Mouse (Mus musculus): ENCODE data around the gene Brca1.
"Not testable (repeated sequence)": the region's sequence is repeated elsewhere in the genome, so short reads cannot be mapped to it uniquely, and the experiment has no call there.

The Brca1 gene

GRCm38 (mm10) chr11:101544132-101544531 is 7.6 kb downstream of the Brca1 start:
- DNase-seq (ENCODE audit: low read depth in 1 of 2, low spot score in 2 of 2): no peak

GRCm38 (mm10) chr11:101543533-101543932 is 8.2 kb downstream of the Brca1 start:
- DNase-seq (ENCODE audit: low read depth in 1 of 2, low spot score in 2 of 2): peak in 1 of 2 experiments; percentile 14

DNA sequence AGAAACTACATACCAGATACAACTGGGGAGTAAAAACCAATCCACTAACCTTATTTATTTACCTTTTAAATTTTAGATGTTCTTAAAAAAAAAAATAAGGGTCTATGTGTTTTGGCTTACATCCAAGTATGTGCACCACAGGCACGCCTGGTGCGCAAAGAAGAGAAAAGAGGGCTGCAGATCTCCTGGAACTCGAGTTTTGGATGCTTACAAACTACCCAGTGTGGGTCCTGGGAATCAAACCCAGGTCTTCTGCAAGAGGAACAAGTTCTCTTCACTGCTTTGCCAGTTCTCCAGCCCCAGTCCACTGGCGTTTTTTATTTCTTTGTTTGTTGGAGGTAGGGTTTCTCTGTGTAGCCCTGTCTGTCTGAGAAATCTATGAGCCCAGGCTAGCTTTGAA is 25.1 kb downstream of the Brca1 start:
- no peak for DNase-seq (ENCODE audit: low read depth in 1 of 2, low spot score in 2 of 2)

DNA sequence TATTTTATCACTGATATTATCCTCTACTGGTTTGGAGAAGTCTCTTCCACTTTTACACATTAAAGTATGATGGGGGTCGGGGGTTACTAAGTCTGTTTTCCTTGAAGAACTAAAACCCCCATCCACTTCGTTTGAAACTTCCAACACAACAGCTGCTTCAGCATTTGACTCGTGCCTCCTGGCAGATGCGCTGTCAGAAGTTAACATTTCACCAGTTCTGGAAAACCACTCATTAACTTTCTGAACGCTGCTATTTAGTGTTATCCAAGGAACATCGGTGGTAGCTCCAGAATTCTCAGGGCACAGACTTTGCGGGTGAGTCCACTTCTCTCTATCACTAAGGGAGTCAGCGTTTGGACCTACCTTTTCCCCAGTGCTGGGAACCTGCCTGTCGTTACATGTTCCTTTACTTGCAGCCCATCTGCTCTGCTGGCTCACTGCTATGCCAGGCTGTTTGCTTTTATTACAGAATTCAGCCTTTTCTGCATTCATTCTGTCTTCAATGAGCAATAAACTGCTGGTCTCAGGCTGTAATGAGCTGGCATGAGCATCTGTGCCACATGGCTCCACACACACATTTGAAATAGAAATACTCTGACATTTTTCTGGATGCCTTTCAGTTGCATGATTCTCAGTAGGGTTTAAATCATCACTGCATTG is 25.7 kb downstream of the Brca1 start:
- DNase-seq (ENCODE audit: low read depth in 1 of 2, low spot score in 2 of 2): no peak

GRCm38 (mm10) chr11:101525056-101525455 is 26.7 kb downstream of the Brca1 start:
- DNase-seq (ENCODE audit: low read depth in 1 of 2, low spot score in 2 of 2): no peak

DNA sequence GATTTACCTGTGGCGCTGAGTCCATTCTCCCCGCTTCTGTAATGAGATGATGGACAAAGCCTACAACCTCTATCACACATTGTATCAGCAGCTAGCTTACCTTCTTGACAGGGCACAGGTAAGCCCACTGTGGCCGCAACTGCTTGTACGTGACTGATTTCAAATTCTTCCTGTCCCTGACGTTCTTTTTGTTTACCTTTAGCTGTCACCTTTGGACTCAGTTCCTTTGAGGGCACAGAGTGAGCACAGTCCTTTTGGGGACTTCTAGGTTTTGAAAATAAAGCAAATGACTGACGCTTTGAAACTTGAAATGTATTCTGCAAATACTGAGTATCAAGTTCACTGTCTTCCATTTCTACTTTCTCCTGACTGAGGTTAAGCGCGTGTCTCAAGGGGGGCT is 27.3 kb downstream of the Brca1 start:
- DNase-seq (ENCODE audit: low read depth in 1 of 2, low spot score in 2 of 2): no peak

DNA sequence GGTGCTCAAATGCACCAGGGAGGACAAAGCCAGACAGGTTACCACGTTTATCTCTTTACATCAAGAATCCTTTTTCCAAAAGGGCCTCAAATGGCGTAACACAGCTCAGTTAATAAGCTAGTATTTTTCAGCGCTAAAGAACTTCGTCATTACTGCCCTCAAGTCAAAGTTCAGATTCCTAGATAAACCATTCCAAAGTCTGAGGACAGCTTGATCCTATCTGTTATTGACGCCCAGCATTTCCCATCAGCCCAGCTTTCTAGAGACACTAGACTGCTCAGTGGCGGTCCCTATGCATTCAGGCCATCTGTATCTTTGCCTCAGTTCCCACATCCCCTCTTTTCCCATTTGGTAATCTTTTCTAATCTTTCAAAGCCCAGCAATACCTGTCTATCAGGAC is 32.4 kb downstream of the Brca1 start:
- no peak for DNase-seq (ENCODE audit: low read depth in 1 of 2, low spot score in 2 of 2)

- DNase-seq (ENCODE audit: low read depth in 1 of 2, low spot score in 2 of 2): no peak
These were observed 32.8 kb downstream of the Brca1 start for GRCm38 (mm10) chr11:101518937-101519336.

- DNase-seq (ENCODE audit: low read depth in 1 of 2, low spot score in 2 of 2): no peak
These were observed 44.7 kb downstream of the Brca1 start for GRCm38 (mm10) chr11:101507090-101507489.

DNA sequence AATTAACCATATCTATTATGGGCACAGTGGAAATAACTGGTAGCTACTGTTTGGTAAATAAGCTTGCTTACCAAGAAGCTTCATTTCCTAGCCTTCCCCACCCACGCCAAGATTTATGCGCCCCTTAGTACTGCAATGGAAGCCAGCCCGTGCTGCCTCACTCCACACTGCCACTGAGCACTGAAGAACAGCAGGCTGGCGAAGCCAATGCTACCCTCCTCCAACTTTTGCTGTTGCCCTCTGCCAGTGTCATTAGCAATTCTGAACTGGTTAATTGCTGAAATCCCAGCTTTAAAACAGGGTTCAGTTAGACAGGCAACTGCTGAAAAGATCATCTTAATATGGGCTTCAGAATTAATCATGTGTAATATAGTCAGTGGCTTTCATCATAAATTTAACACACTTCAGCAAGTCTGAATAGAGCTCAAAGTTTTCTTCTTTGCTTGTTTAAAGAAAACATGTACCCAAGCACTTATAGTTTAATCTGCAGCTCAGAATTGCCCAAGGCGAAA is 45.4 kb downstream of the Brca1 start:
- no peak for DNase-seq (ENCODE audit: low read depth in 1 of 2, low spot score in 2 of 2)

- DNase-seq (ENCODE audit: low read depth in 1 of 2, low spot score in 2 of 2): no peak
These were observed 65.6 kb downstream of the Brca1 start for GRCm38 (mm10) chr11:101486126-101486525.

DNA sequence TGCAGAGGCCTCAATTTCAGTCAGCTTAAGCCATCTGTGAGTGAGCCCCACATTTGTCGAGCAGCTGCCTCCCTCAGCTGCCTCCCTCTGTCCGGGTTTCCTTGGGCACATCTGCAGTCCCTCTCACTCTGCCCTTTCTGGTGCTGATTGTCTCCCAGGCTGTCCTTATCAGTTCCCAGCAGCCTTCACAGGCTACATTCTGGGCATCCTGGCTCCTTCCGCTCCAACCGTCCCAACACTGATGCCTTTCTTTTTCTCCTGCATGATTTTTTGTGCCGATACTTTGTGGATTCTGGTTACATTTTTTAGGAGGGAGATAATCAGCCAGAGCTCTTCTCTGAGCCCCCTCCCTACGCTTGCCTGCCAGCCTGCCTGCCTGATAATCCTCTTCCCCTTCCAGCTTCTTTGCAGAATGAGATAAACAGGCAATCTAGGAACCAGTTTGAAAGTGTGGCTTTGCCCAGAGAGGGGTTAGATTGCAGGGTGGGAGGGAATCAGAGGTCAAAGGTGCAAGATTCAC is 66.2 kb downstream of the Brca1 start:
- DNase-seq (ENCODE audit: low read depth in 1 of 2, low spot score in 2 of 2): no peak

- no peak for DNase-seq (ENCODE audit: low read depth in 1 of 2, low spot score in 2 of 2)
These were observed 66.9 kb downstream of the Brca1 start for GRCm38 (mm10) chr11:101484814-101485213.

- no peak for DNase-seq (ENCODE audit: low read depth in 1 of 2, low spot score in 2 of 2)
These were observed 67.5 kb downstream of the Brca1 start for GRCm38 (mm10) chr11:101484245-101484644.

DNA sequence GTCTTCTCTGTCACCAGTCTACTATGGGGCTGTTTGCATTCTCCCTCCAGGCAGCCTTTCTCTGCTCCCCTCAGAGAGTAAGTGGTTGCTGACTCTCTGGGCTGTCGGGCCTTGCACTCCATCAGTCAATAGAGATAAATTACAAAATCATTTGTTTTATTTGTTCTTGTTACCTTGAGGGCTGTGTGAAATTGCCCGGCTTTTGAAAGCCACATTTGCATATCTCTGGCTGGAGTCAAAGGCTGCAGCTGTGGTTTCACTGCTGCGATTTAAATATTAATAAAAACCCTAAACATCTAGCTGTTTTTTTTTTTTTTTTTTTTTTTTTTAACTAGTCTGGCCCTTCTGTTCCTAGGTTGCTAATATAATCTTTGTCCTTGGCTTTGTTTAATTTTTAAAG is 68.0 kb downstream of the Brca1 start:
- no peak for DNase-seq (ENCODE audit: low read depth in 1 of 2, low spot score in 2 of 2)

DNA sequence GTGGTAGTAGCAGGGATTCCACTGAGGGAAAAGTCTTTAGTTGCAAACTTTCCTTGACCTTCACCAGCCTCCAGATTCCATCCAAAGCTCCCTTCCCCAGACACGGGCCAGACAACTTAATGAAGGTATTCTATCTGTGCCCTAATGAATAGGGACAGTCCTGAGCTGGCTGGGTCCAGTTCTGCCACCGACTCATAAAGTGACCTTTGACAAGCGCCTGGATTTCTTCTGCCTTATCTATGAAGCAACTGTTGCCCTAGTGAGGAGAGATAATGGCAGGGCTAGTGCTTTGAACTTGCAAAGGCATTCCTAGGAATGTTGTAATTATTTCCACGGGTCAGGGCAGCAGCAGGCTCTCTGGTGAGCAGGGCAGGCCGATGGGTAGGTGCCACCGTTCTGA is 70.8 kb downstream of the Brca1 start:
- no peak for DNase-seq (ENCODE audit: low read depth in 1 of 2, low spot score in 2 of 2)

GRCm38 (mm10) chr11:101479171-101479635 is 72.6 kb downstream of the Brca1 start:
- no peak for DNase-seq (ENCODE audit: low read depth in 1 of 2, low spot score in 2 of 2)

DNA sequence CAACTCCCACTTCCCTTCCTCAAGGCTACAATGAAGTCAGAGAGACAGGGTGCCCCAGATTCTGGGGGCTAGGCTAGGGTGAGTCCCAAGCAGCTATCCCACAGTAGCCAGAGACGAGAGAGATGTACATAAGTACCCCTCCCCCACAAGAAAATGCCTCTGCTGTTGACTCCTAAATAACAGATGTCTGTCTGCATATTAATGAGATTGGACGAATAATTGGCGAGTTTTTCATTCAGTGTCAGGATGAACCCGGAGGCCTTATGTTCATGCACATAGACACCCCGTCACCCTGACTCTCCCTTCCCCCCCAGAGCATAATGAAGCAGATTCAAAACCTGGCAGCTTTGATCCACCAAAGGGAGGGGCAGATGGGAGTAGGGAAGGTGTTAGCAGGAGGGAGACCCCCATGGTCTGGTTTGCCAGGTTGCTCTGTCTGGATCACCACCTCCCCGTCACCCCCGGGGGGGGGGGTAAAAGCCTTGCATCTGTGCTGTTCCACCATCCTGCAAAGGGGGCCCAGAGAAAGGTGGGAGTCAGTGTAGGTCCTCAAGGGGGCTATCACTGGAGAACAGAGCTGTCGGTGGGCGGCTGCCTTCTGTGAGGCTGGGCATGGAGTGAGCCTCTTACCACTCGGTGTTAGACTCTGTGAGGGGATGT is 74.1 kb downstream of the Brca1 start:
- no peak for DNase-seq (ENCODE audit: low read depth in 1 of 2, low spot score in 2 of 2)

GRCm38 (mm10) chr11:101477194-101477551 is 74.6 kb downstream of the Brca1 start:
- no peak for DNase-seq (ENCODE audit: low read depth in 1 of 2, low spot score in 2 of 2)

DNA sequence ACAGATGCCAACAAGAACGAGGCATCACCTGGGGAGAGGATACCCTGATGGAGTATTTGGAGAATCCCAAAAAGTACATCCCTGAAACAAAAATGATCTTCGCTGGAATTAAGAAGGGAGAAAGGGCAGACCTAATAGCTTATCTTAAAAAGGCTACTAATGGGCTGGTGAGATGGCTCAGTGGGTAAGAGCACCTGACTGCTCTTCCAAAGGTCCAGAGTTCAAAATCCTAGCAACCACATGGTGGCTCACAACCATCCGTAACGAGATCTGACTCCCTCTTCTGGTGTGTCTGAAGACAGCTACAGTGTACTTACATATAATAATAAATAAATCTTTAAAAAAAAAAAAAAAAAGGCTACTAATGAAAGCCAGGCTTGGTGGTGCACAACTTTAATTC is 75.4 kb downstream of the Brca1 start:
- DNase-seq (ENCODE audit: low read depth in 1 of 2, low spot score in 2 of 2): not testable (repeated sequence)

- no peak for DNase-seq (ENCODE audit: low read depth in 1 of 2, low spot score in 2 of 2)
These were observed 77.5 kb downstream of the Brca1 start for GRCm38 (mm10) chr11:101474298-101474697.

GRCm38 (mm10) chr11:101473686-101474085 is 78.1 kb downstream of the Brca1 start:
- not testable (repeated sequence) for DNase-seq (ENCODE audit: low read depth in 1 of 2, low spot score in 2 of 2)

Data from monocyte, adult 2 months (primary cell).